In the genomic region with DNA sequence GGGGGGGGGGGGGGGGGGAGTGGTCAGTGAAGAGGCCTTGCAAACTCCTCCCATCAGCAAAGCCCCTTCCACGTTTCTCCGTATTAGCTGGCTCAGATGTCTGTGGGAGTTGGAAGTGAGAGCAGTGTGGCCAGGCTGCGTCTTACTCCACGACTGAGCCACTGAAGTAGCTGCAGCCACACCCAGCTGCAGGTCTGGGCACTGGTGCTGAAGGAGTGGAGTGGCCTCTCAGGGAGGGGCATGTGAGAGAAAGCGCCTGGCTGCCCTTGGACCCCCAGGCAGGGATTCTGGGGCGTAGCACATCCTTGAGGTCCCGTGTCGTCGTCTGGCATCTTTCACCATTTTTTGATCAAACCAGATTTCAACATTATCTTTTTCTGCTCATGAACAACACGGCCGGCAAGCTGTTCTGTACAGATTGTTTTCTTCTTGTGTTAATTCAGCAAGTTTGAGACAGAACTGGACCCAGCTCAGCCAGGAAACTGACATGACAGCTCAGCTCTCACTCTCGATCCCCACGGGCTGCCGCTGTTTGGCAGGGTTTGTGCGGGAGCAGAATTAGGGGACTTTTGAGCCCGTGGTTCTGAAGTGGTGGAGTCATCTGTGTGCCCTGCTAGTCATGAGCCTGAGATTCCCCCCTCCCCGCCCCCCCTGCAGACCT, we compare ENCODE assay signal across 10 mouse cellular contexts.
DNase-seq lines count a peak whose midpoint lies in the region; ATAC-seq and TF ChIP-seq lines count a peak whose summit lies in the region.
"Had no signal": no experiment of that assay in that cellular context is flagged by ENCODE, and none has a peak within 500 bp of the region (broad histone marks: within the 10 kb centered on the region; RNA-seq: fewer than 3 reads in every experiment).

No protein-coding gene starts in this region.

- no peak for ATAC-seq in heart, embryonic 11.5 days (replicated peaks; ENCODE audit: insufficient number of reproducible peaks, low FRiP score, low TSS enrichment)
- peak; percentile 56; the same call in 1 of the 2 replicates for ATAC-seq in intestine, embryonic 15.5 days
- peak; percentile 45; the same call in 1 of the 2 replicates for ATAC-seq in stomach, postnatal 0 days (ENCODE audit: low FRiP score, low TSS enrichment)
- no peak for ATAC-seq in megakaryocyte progenitor cell, adult 5-6 weeks (replicated peaks; ENCODE audit: poor library complexity)

- peaks cover 23% of the 10 kb centered on the region for H3K4me1 ChIP-seq in heart, adult 2 months (ENCODE audit: control insufficient read depth, insufficient read depth, low read length)
- peaks cover 6% of the 10 kb centered on the region for H3K4me1 ChIP-seq in heart, embryonic 11.5 days (ENCODE audit: control insufficient read depth, insufficient read depth, low read length)
- H3K4me1 ChIP-seq in intestine, embryonic 15.5 days (replicated peaks), result peaks cover 9% of the 10 kb centered on the region
- peaks cover 5% of the 10 kb centered on the region; the same call in 1 of the 2 replicates for H3K4me1 ChIP-seq in stomach, postnatal 0 days (replicated peaks; ENCODE audit: control insufficient read depth, insufficient read depth)

- no peak for TF ChIP-seq EP300 in heart, adult 2 months (IDR thresholded peaks at IDR 0.05; ENCODE audit: insufficient read depth, low read depth, low read length)
- TF ChIP-seq EP300 in stomach, postnatal 0 days (optimal IDR thresholded peaks at IDR 0.05), result no peak

- H3K79me2 ChIP-seq in heart, adult 2 months (replicated peaks; ENCODE audit: control insufficient read depth, insufficient read depth, low read length), result peaks cover 14% of the 10 kb centered on the region

- TF ChIP-seq CTCF in heart, adult 2 months (IDR thresholded peaks at IDR 0.05), result no peak
- TF ChIP-seq CTCF in stomach, postnatal 0 days (IDR thresholded peaks at IDR 0.05; ENCODE audit: low read depth), result no peak

- no peaks in the 10 kb centered on the region for H3K27me3 ChIP-seq in heart, adult 2 months (ENCODE audit: control insufficient read depth, insufficient read depth, low read length)
- H3K27me3 ChIP-seq in heart, embryonic 11.5 days (ENCODE audit: control insufficient read depth, insufficient read depth, low read length), result no peaks in the 10 kb centered on the region
- no peaks in the 10 kb centered on the region for H3K27me3 ChIP-seq in intestine, embryonic 15.5 days (replicated peaks)
- H3K27me3 ChIP-seq in stomach, postnatal 0 days (ENCODE audit: control insufficient read depth, insufficient read depth, low read length), result no peaks in the 10 kb centered on the region
- H3K27me3 ChIP-seq: CH12.LX had no signal

- H3K9ac ChIP-seq in heart, adult 2 months (ENCODE audit: low read depth, low read length), result no peak overlapping the region
- H3K9ac ChIP-seq in heart, embryonic 11.5 days (ENCODE audit: low read depth, low read length), result no peak overlapping the region
- H3K9ac ChIP-seq in intestine, embryonic 15.5 days, result no peak overlapping the region
- no peak overlapping the region for H3K9ac ChIP-seq in stomach, postnatal 0 days (ENCODE audit: low read length)

- 43% methylated on average over 17 of the region's 17 CpGs for WGBS in heart, adult 2 months
- 66% methylated on average over 16 of the region's 17 CpGs for WGBS in heart, embryonic 11.5 days (ENCODE audit: insufficient replicate concordance)
- WGBS in intestine, embryonic 15.5 days, result 55% methylated on average over 17 of the region's 17 CpGs
- 34% methylated on average over 17 of the region's 17 CpGs for whole genome bisulfite sequencing in stomach, postnatal 0 days

- H3K4me2 ChIP-seq in heart, embryonic 11.5 days, result no peak overlapping the region
- H3K4me2 ChIP-seq in intestine, embryonic 15.5 days (replicated peaks), result no peak overlapping the region
- 0 out of 2 replicates have a peak overlapping the region, but pooled peaks have one; percentile 8 for H3K4me2 ChIP-seq in stomach, postnatal 0 days (replicated peaks; ENCODE audit: low read depth)

- peak overlapping the region; percentile 38; the same call in 1 of the 2 replicates for H3K27ac ChIP-seq in heart, adult 2 months
- H3K27ac ChIP-seq in heart, embryonic 11.5 days (ENCODE audit: low read depth, low read length), result no peak overlapping the region
- H3K27ac ChIP-seq in intestine, embryonic 15.5 days, result no peak overlapping the region
- H3K27ac ChIP-seq in stomach, postnatal 0 days (replicated peaks), result peak overlapping the region; percentile 61

- peaks cover 2% of the 10 kb centered on the region for H3K36me3 ChIP-seq in heart, adult 2 months (ENCODE audit: control insufficient read depth, insufficient read depth, low read length)
- 0 out of 2 replicates have a peak, but pooled peaks cover 2% of the 10 kb centered on the region for H3K36me3 ChIP-seq in heart, embryonic 11.5 days (ENCODE audit: control insufficient read depth, insufficient read depth, low read length)
- no peaks in the 10 kb centered on the region for H3K36me3 ChIP-seq in intestine, embryonic 15.5 days
- H3K36me3 ChIP-seq in stomach, postnatal 0 days (ENCODE audit: control insufficient read depth, insufficient read depth, low read length), result no peaks in the 10 kb centered on the region

- DNase-seq in heart, adult 2 months, result peak in 1 of 2 experiments; percentile 52
- DNase-seq in right cerebral cortex, postnatal 4 days, result peak; percentile 57
- no peak for DNase-seq in right cerebral cortex, postnatal 14 days
- DNase-seq in stomach, postnatal 0 days (ENCODE audit: low spot score), result peak; percentile 59
- no peak for DNase-seq in frontal cortex, postnatal 36 days (ENCODE audit: low spot score in 2 of 2)
- DNase-seq: adrenal gland, adult 8-10 months had no signal

- no peaks in the 10 kb centered on the region for H3K9me3 ChIP-seq in heart, embryonic 11.5 days (replicated peaks; ENCODE audit: control insufficient read depth, low read length)
- H3K9me3 ChIP-seq in intestine, embryonic 15.5 days, result no peaks in the 10 kb centered on the region
- H3K9me3 ChIP-seq in stomach, postnatal 0 days (ENCODE audit: control insufficient read depth, low read length), result no peaks in the 10 kb centered on the region

- H3K4me3 ChIP-seq in heart, adult 2 months, result no peak overlapping the region
- H3K4me3 ChIP-seq in heart, embryonic 11.5 days (ENCODE audit: low read depth, low read length), result no peak overlapping the region
- H3K4me3 ChIP-seq in intestine, embryonic 15.5 days (replicated peaks), result no peak overlapping the region
- no peak overlapping the region for H3K4me3 ChIP-seq in stomach, postnatal 0 days (ENCODE audit: low read depth, low read length)

- no peak for TF ChIP-seq POLR2A in heart, adult 2 months (IDR thresholded peaks at IDR 0.05; ENCODE audit: insufficient read depth, low read depth, low read length)

- intact Hi-C loops in heart, adult 2 months (cut with DNase I), result no loop called here

Comparison
In these comparisons a context has a peak if more than half of its experiments do, and no peak if none do; other contexts are left out.
1. DNase-seq: peak in right cerebral cortex, postnatal 4 days (single experiment) and stomach, postnatal 0 days (single experiment); none in right cerebral cortex, postnatal 14 days (single experiment) and frontal cortex, postnatal 36 days (0 of 2).
2. H3K27ac ChIP-seq: peak in heart, adult 2 months (single experiment) and stomach, postnatal 0 days (single experiment); none in heart, embryonic 11.5 days (single experiment) and intestine, embryonic 15.5 days (single experiment).
3. ATAC-seq: peak in intestine, embryonic 15.5 days (single experiment) and stomach, postnatal 0 days (single experiment); none in heart, embryonic 11.5 days (single experiment) and megakaryocyte progenitor cell, adult 5-6 weeks (single experiment).